In genomic region chr7:44309475-44310284, GRCm38 (mm10) we compare ENCODE assay signal across 7 mouse cellular contexts. TPM values are rescaled to one million over a fixed set of nuclear protein-coding genes. Genes with fewer than 3 reads are reported as not detected.
DNase-seq lines count a peak whose midpoint lies in the region; ATAC-seq lines count a peak whose summit lies in the region.

TSS of gene Shank1 (plus strand) at chr7:44310253.

- WGBS in lung, embryonic 15.5 days: 11% methylated on average over 19 of the region's 22 CpGs
- 18% methylated on average over 17 of the region's 22 CpGs for WGBS in forebrain, embryonic 11.5 days
- 26% methylated on average over 10 of the region's 22 CpGs for WGBS in midbrain, embryonic 12.5 days

- peaks cover 54% of the 10 kb centered on the region for H3K27me3 ChIP-seq in lung, embryonic 15.5 days
- H3K27me3 ChIP-seq in forebrain, embryonic 11.5 days (ENCODE audit: control insufficient read depth, insufficient read depth, low read length): peaks cover 2% of the 10 kb centered on the region
- peaks cover 30% of the 10 kb centered on the region for H3K27me3 ChIP-seq in midbrain, embryonic 12.5 days

- ATAC-seq in lung, embryonic 15.5 days (ENCODE audit: borderline replicate concordance, extremely low read depth, low FRiP score, low TSS enrichment): no peak
- no peak for ATAC-seq in forebrain, embryonic 11.5 days (replicated peaks; ENCODE audit: low FRiP score)
- ATAC-seq in midbrain, embryonic 12.5 days (ENCODE audit: low FRiP score, low read depth): no peak

- H3K4me2 ChIP-seq in lung, embryonic 15.5 days: peak within 1 kb of the TSS; percentile 96
- peak within 1 kb of the TSS; percentile 97 for H3K4me2 ChIP-seq in forebrain, embryonic 11.5 days (ENCODE audit: low read depth, low read length, severe bottlenecking)
- peak within 1 kb of the TSS; percentile 97 for H3K4me2 ChIP-seq in midbrain, embryonic 12.5 days (replicated peaks)

- H3K9ac ChIP-seq in lung, embryonic 15.5 days: peak within 1 kb of the TSS; percentile 32
- H3K9ac ChIP-seq in forebrain, embryonic 11.5 days (ENCODE audit: low read length): peak within 1 kb of the TSS; percentile 67
- H3K9ac ChIP-seq in midbrain, embryonic 12.5 days (replicated peaks): peak within 1 kb of the TSS; percentile 82

- H3K36me3 ChIP-seq in lung, embryonic 15.5 days: no peaks in the 10 kb centered on the region
- no peaks in the 10 kb centered on the region for H3K36me3 ChIP-seq in forebrain, embryonic 11.5 days (ENCODE audit: control insufficient read depth, insufficient read depth, low read length)
- H3K36me3 ChIP-seq in midbrain, embryonic 12.5 days: peaks cover 14% of the 10 kb centered on the region; the same call in 1 of the 2 replicates

- H3K27ac ChIP-seq in lung, embryonic 15.5 days: no peak within 1 kb of the TSS
- peak within 1 kb of the TSS; percentile 18; the same call in 1 of the 2 replicates for H3K27ac ChIP-seq in forebrain, embryonic 11.5 days (ENCODE audit: low read depth, low read length)
- peak within 1 kb of the TSS; percentile 61 for H3K27ac ChIP-seq in midbrain, embryonic 12.5 days (replicated peaks)

- peak within 1 kb of the TSS; percentile 44 for H3K4me3 ChIP-seq in lung, embryonic 15.5 days
- peak within 1 kb of the TSS; percentile 53 for H3K4me3 ChIP-seq in forebrain, embryonic 11.5 days (ENCODE audit: low read depth, low read length)
- H3K4me3 ChIP-seq in midbrain, embryonic 12.5 days: peak within 1 kb of the TSS; percentile 54

- DNase-seq in lung, postnatal 25 days (ENCODE audit: low spot score): no peak
- no peak for DNase-seq in forebrain, embryonic 11.5 days (ENCODE audit: low spot score)
- peak; percentile 25 to 42 for DNase-seq in kidney, postnatal 4 days
- DNase-seq in Muller cell, postnatal 12 days (ENCODE audit: inconsistent ontology term): no peak
- no peak for DNase-seq in urinary bladder, adult 2 months (ENCODE audit: low spot score)

- peaks cover 21% of the 10 kb centered on the region for H3K4me1 ChIP-seq in lung, embryonic 15.5 days
- peaks cover 18% of the 10 kb centered on the region for H3K4me1 ChIP-seq in forebrain, embryonic 11.5 days (replicated peaks; ENCODE audit: control insufficient read depth, insufficient read depth, low read length)
- peaks cover 32% of the 10 kb centered on the region for H3K4me1 ChIP-seq in midbrain, embryonic 12.5 days

- no peaks in the 10 kb centered on the region for H3K9me3 ChIP-seq in lung, embryonic 15.5 days
- H3K9me3 ChIP-seq in forebrain, embryonic 11.5 days (ENCODE audit: control insufficient read depth, low read length): no peaks in the 10 kb centered on the region
- no peaks in the 10 kb centered on the region for H3K9me3 ChIP-seq in midbrain, embryonic 12.5 days

RNA-seq across cellular contexts. Expression of gene Shank1, which starts in this region (rescaled TPM):
- polyA plus RNA-seq in lung, embryonic 15.5 days (2015; fragmentation: Nextera tagmentation; extraction: Ambion mirVana): 0.96 and 1.1 TPM in 2 replicates
- polyA plus RNA-seq in forebrain, embryonic 11.5 days (2014; fragmentation: Nextera tagmentation; extraction: Ambion mirVana): 3.6 and 4.2 TPM in 2 replicates
- 8.5 and 11.4 TPM in 2 replicates for polyA plus RNA-seq in midbrain, embryonic 12.5 days (2016; fragmentation: Nextera tagmentation; extraction: Ambion mirVana)
- 0.85 and 1.9 TPM in 2 replicates for polyA plus RNA-seq in urinary bladder, adult 2 months (2012; rRNA removed)

Comparison
In these comparisons a context has a peak if more than half of its experiments do, and no peak if none do; other contexts are left out.
1. H3K9ac ChIP-seq: peak in every context shown above with its lines; median percentile 82 in midbrain, embryonic 12.5 days; 67 in forebrain, embryonic 11.5 days; 32 in lung, embryonic 15.5 days.
2. DNase-seq: peak in kidney, postnatal 4 days (2 of 2); none in lung, postnatal 25 days (single experiment), forebrain, embryonic 11.5 days (single experiment), Muller cell, postnatal 12 days (single experiment) and urinary bladder, adult 2 months (single experiment).
3. Peak in every context shown above with its lines, with median percentiles within 50 percentile points of each other: H3K4me2 ChIP-seq and H3K4me3 ChIP-seq.